Mouse (Mus musculus) heart, embryonic 12.5 days (tissue): ENCODE results near the gene Sgf29. TPM values are rescaled to one million over a fixed set of nuclear protein-coding genes. Genes with fewer than 3 reads are reported as not detected.
A peak's percentile ranks its signal among the peaks of the same experiment; 100 is the strongest.

Source experiments
- ATAC-seq: fragments of 200-750 bp; cut with Nextera tagmentation; 2 replicates; pipeline ENCODE4 v1.8.0; 2017; ENCODE audit warnings: moderate TSS enrichment, moderate library complexity; ENCODE audit not compliant: insufficient number of reproducible peaks, low FRiP score
- H3K27ac ChIP-seq: fragments of 300-500 bp; sonication (generic); 2 replicates; pipeline ENCODE4 v1.5.1; 2016; ENCODE audit warnings: mild to moderate bottlenecking, moderate library complexity; ENCODE audit not compliant: poor library complexity, severe bottlenecking
- H3K27me3 ChIP-seq: fragments of 300-500 bp; sonication (generic); replicated peaks from 2 replicates; pipeline ENCODE4 v1.6.1; 2016; ENCODE audit warnings: mild to moderate bottlenecking, moderate library complexity
- H3K36me3 ChIP-seq: fragments of 300-500 bp; sonication (generic); 2 replicates; pipeline ENCODE4 v1.6.1; 2016; ENCODE audit warnings: mild to moderate bottlenecking, moderate library complexity
- H3K4me1 ChIP-seq: fragments of 300-500 bp; sonication (generic); replicated peaks from 2 replicates; pipeline ENCODE4 v1.6.1; 2016; ENCODE audit warnings: mild to moderate bottlenecking
- H3K4me2 ChIP-seq: fragments of 300-500 bp; sonication (generic); 2 replicates; pipeline ENCODE4 v1.6.1; 2016; ENCODE audit warnings: mild to moderate bottlenecking, moderate library complexity
- H3K4me3 ChIP-seq: fragments of 300-500 bp; sonication (generic); 2 replicates; pipeline ENCODE4 v1.5.1; 2016; ENCODE audit warnings: mild to moderate bottlenecking
- H3K9ac ChIP-seq: fragments of 300-500 bp; sonication (generic); 2 replicates; pipeline ENCODE4 v1.6.1; 2016; ENCODE audit warnings: mild to moderate bottlenecking, moderate library complexity
- H3K9me3 ChIP-seq: fragments of 300-500 bp; sonication (generic); replicated peaks from 2 replicates; pipeline ENCODE4 v1.6.1; 2016; ENCODE audit warnings: mild to moderate bottlenecking, moderate library complexity
- WGBS: fragments of 180-500 bp; shearing (Covaris S2); methylation state at CpG from one replicate; pipeline ENCODE4 v1.1.7; 2016; 5-methylcytosine and 5-hydroxymethylcytosine counted together
- polyA plus RNA-seq: library from polyadenylated mRNA; unstranded; fragments of >200 nt; fragmentation: Nextera tagmentation; extraction: Ambion mirVana; gene quantifications from 2 replicates; pipeline ENCODE4 v1.2.1, GENCODE M21; 2016

The Sgf29 gene
- polyA plus RNA-seq, 1 experiment from 2014 or later, result 27.2 TPM

GRCm38 (mm10) chr7:126624774-126625173 lies 24.3 kb upstream of the Sgf29 start:
- Histone ChIP-seq H3K9me3 (no peaks in the 10 kb centered on the region), H3K36me3 (no peaks in the 10 kb centered on the region), H3K27me3 (no peaks in the 10 kb centered on the region), H3K4me3 (no peak overlapping the region), H3K9ac (no peak overlapping the region), H3K4me1 (peaks cover 12% of the 10 kb centered on the region), H3K27ac (no peak overlapping the region), H3K4me2 (no peak overlapping the region)
- WGBS, result 58% methylated on average over 16 of the region's 16 CpGs
- ATAC-seq, result no peak

GRCm38 (mm10) chr7:126625369-126625768 lies 23.7 kb upstream of the Sgf29 start:
- H3K9ac ChIP-seq, result no peak overlapping the region
- WGBS, result 35% methylated on average over 6 of the region's 6 CpGs
- ATAC-seq, result peak; percentile 51
- no peak overlapping the region for H3K4me2 ChIP-seq
- no peaks in the 10 kb centered on the region for H3K27me3 ChIP-seq
- no peak overlapping the region for H3K27ac ChIP-seq
- no peak overlapping the region for H3K4me3 ChIP-seq
- no peaks in the 10 kb centered on the region for H3K9me3 ChIP-seq
- H3K4me1 ChIP-seq, result peaks cover 12% of the 10 kb centered on the region
- H3K36me3 ChIP-seq, result no peaks in the 10 kb centered on the region

GRCm38 (mm10) chr7:126625807-126626600 lies 23.1 kb upstream of the Sgf29 start:
- Histone ChIP-seq H3K36me3 (no peaks in the 10 kb centered on the region), H3K9ac (no peak overlapping the region), H3K27ac (no peak overlapping the region), H3K4me2 (no peak overlapping the region), H3K9me3 (no peaks in the 10 kb centered on the region), H3K4me3 (no peak overlapping the region), H3K4me1 (peaks cover 12% of the 10 kb centered on the region), H3K27me3 (no peaks in the 10 kb centered on the region)
- WGBS, result 70% methylated on average over 3 of the region's 3 CpGs
- ATAC-seq, result 0 out of 2 replicates have a peak, but pooled peaks have one; percentile 2

GRCm38 (mm10) chr7:126628111-126628510 lies 21.0 kb upstream of the Sgf29 start:
- 0 out of 2 replicates have a peak overlapping the region, but pooled peaks have one; percentile 35 for H3K9ac ChIP-seq
- 50% methylated on average over 6 of the region's 6 CpGs for WGBS
- H3K4me3 ChIP-seq, result no peak overlapping the region

GRCm38 (mm10) chr7:126629915-126630314 lies 19.2 kb upstream of the Sgf29 start:
- Histone ChIP-seq H3K27ac (no peak overlapping the region), H3K9ac (no peak overlapping the region), H3K36me3 (no peaks in the 10 kb centered on the region), H3K4me2 (no peak overlapping the region), H3K27me3 (0 out of 2 replicates have a peak, but pooled peaks cover 3% of the 10 kb centered on the region), H3K4me3 (no peak overlapping the region), H3K9me3 (no peaks in the 10 kb centered on the region), H3K4me1 (peaks cover 12% of the 10 kb centered on the region)
- ATAC-seq, result no peak
- 58% methylated on average over 3 of the region's 3 CpGs for WGBS

More at GRCm38 (mm10) chr7:126628111-126628510, 21.0 kb upstream of the Sgf29 start:
- H3K4me2 ChIP-seq, result no peak overlapping the region
- peaks cover 12% of the 10 kb centered on the region for H3K4me1 ChIP-seq
- no peaks in the 10 kb centered on the region for H3K27me3 ChIP-seq
- H3K9me3 ChIP-seq, result no peaks in the 10 kb centered on the region
- no peak overlapping the region for H3K27ac ChIP-seq
- H3K36me3 ChIP-seq, result no peaks in the 10 kb centered on the region
- 0 out of 2 replicates have a peak, but pooled peaks have one; percentile 13 for ATAC-seq

GRCm38 (mm10) chr7:126630824-126631518 lies 18.1 kb upstream of the Sgf29 start, which contains the start of gene Nupr1:
Gene Nupr1 (minus strand): TSS chr7:126630861.
- H3K9me3 ChIP-seq, result no peaks in the 10 kb centered on the region
- WGBS, result 91% methylated on average over 4 of the region's 4 CpGs
- 0 out of 2 replicates have a peak, but pooled peaks cover 3% of the 10 kb centered on the region for H3K27me3 ChIP-seq
- H3K36me3 ChIP-seq, result no peaks in the 10 kb centered on the region
- H3K27ac ChIP-seq, result no peak within 1 kb of the TSS
- no peak within 1 kb of the TSS for H3K4me3 ChIP-seq
- H3K9ac ChIP-seq, result no peak within 1 kb of the TSS
- peaks cover 5% of the 10 kb centered on the region; the same call in 1 of the 2 replicates for H3K4me1 ChIP-seq
- H3K4me2 ChIP-seq, result no peak within 1 kb of the TSS
- ATAC-seq, result no peak

GRCm38 (mm10) chr7:126632478-126632877 lies 16.6 kb upstream of the Sgf29 start:
- Histone ChIP-seq H3K4me3 (no peak overlapping the region), H3K9me3 (no peaks in the 10 kb centered on the region), H3K36me3 (no peaks in the 10 kb centered on the region), H3K27ac (no peak overlapping the region), H3K4me2 (no peak overlapping the region), H3K9ac (no peak overlapping the region), H3K4me1 (0 out of 2 replicates have a peak, but pooled peaks cover 3% of the 10 kb centered on the region), H3K27me3 (0 out of 2 replicates have a peak, but pooled peaks cover 3% of the 10 kb centered on the region)
- WGBS, result 46% methylated on average over 2 of the region's 2 CpGs
- ATAC-seq, result no peak

- H3K9ac ChIP-seq, result no peak overlapping the region
- no peak overlapping the region for H3K4me3 ChIP-seq
- H3K27ac ChIP-seq, result no peak overlapping the region
- no peaks in the 10 kb centered on the region for H3K4me1 ChIP-seq
- H3K4me2 ChIP-seq, result no peak overlapping the region
- 0 out of 2 replicates have a peak, but pooled peaks cover 6% of the 10 kb centered on the region for H3K27me3 ChIP-seq
- no peaks in the 10 kb centered on the region for H3K9me3 ChIP-seq
- no peak for ATAC-seq
- no peaks in the 10 kb centered on the region for H3K36me3 ChIP-seq
Observed at GRCm38 (mm10) chr7:126635375-126635774, 13.7 kb upstream of the Sgf29 start.

- Histone ChIP-seq H3K36me3 (no peaks in the 10 kb centered on the region), H3K27ac (no peak overlapping the region), H3K4me2 (no peak overlapping the region), H3K27me3 (0 out of 2 replicates have a peak, but pooled peaks cover 6% of the 10 kb centered on the region), H3K9ac (no peak overlapping the region), H3K4me3 (no peak overlapping the region), H3K9me3 (no peaks in the 10 kb centered on the region), H3K4me1 (no peaks in the 10 kb centered on the region)
- WGBS, result 15% methylated on average over 4 of the region's 4 CpGs
- ATAC-seq, result no peak
Observed at GRCm38 (mm10) chr7:126636733-126637520, 12.2 kb upstream of the Sgf29 start.

- no peaks in the 10 kb centered on the region for H3K9me3 ChIP-seq
- H3K4me3 ChIP-seq, result no peak overlapping the region
- no peak overlapping the region for H3K27ac ChIP-seq
- 69% methylated on average over 5 of the region's 5 CpGs for WGBS
- H3K27me3 ChIP-seq, result 0 out of 2 replicates have a peak, but pooled peaks cover 3% of the 10 kb centered on the region
- H3K4me1 ChIP-seq, result no peaks in the 10 kb centered on the region
- no peaks in the 10 kb centered on the region for H3K36me3 ChIP-seq
- no peak overlapping the region for H3K9ac ChIP-seq
- no peak overlapping the region for H3K4me2 ChIP-seq
- no peak for ATAC-seq
Observed at GRCm38 (mm10) chr7:126642545-126643243, 6.4 kb upstream of the Sgf29 start.
